Mouse (Mus musculus) kidney, embryonic 14.5 days (tissue): ENCODE data around the gene Lrrc20. TPM values are rescaled to one million over a fixed set of nuclear protein-coding genes. Genes with fewer than 3 reads are reported as not detected.
A peak's percentile ranks its signal among the peaks of the same experiment; 100 is the strongest.

ENCODE experiments used
- ATAC-seq: fragments of 200-750 bp; cut with Nextera tagmentation; 2 replicates; pipeline ENCODE4 v1.8.0; 2017; ENCODE audit warnings: moderate number of reproducible peaks, mild to moderate bottlenecking, moderate TSS enrichment, moderate library complexity; ENCODE audit not compliant: low FRiP score, low TSS enrichment
- H3K27ac ChIP-seq: fragments of 300-500 bp; sonication (generic); 2 replicates; pipeline ENCODE4 v1.5.1; 2014; ENCODE audit warnings: low read depth, mild to moderate bottlenecking, low read length, moderate library complexity, mixed read lengths
- H3K27me3 ChIP-seq: fragments of 300-500 bp; sonication (generic); 2 replicates; pipeline ENCODE4 v1.6.1; 2014; ENCODE audit warnings: mild to moderate bottlenecking, low read length; ENCODE audit not compliant: control insufficient read depth, insufficient read depth
- H3K36me3 ChIP-seq: fragments of 300-500 bp; sonication (generic); 2 replicates; pipeline ENCODE4 v1.6.1; 2014; ENCODE audit warnings: low read length, mixed read lengths; ENCODE audit not compliant: control insufficient read depth, insufficient read depth
- H3K4me1 ChIP-seq: fragments of 300-500 bp; sonication (generic); 2 replicates; pipeline ENCODE4 v1.6.1; 2014; ENCODE audit warnings: low read length, mixed read lengths; ENCODE audit not compliant: control insufficient read depth, insufficient read depth
- H3K4me2 ChIP-seq: fragments of 300-500 bp; sonication (generic); replicated peaks from 2 replicates; pipeline ENCODE4 v1.6.1; 2014; ENCODE audit warnings: low read depth, mild to moderate bottlenecking, low read length
- H3K4me3 ChIP-seq: fragments of 300-500 bp; sonication (generic); 2 replicates; pipeline ENCODE4 v1.5.1; 2014; ENCODE audit warnings: mild to moderate bottlenecking, low read length
- H3K9ac ChIP-seq: fragments of 300-500 bp; sonication (generic); 2 replicates; pipeline ENCODE4 v1.6.1; 2014; ENCODE audit warnings: low read depth, mild to moderate bottlenecking, low read length, moderate library complexity
- H3K9me3 ChIP-seq: fragments of 300-500 bp; sonication (generic); 2 replicates; pipeline ENCODE4 v1.6.1; 2016; ENCODE audit warnings: low read length; ENCODE audit not compliant: control insufficient read depth
- WGBS: fragments of 180-500 bp; shearing (Covaris S2); extraction: QIAGEN DNeasy Blood & Tissue Kit; methylation state at CpG from one replicate; pipeline ENCODE4 v1.1.7; 2014; 5-methylcytosine and 5-hydroxymethylcytosine counted together
- polyA plus RNA-seq: library from polyadenylated mRNA; unstranded; fragments of >200 nt; fragmentation: Nextera tagmentation; extraction: Ambion mirVana; gene quantifications from 2 replicates; pipeline ENCODE4 v1.2.1, GENCODE M21; 2014

The Lrrc20 gene
- polyA plus RNA-seq, 1 experiment from 2014 or later = 9.0 TPM

DNA sequence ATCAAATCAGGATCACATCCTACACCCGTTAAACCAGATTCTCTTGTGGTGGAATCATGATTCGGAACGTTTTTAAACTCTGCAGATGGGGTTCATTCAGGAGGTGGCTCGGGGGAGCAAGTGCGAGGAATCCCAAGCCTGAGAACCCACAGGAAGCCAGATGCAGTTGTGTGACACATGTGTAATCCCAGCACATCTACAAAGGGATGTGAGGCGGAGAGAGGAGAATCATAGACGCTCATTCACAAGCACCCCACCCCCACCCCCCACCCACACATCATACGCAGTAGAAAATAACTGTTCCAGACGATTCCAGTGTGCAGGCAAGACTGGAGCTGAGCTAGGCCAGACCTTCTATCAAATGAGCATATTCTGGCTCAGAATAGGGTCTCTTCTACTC lies 87.9 kb downstream of the Lrrc20 start:
- no peak for ATAC-seq
- Histone ChIP-seq H3K4me2 (no peak overlapping the region), H3K4me1 (no peaks in the 10 kb centered on the region), H3K27ac (no peak overlapping the region), H3K9ac (no peak overlapping the region), H3K9me3 (no peaks in the 10 kb centered on the region), H3K27me3 (no peaks in the 10 kb centered on the region), H3K36me3 (no peaks in the 10 kb centered on the region), H3K4me3 (no peak overlapping the region)
- WGBS = 86% methylated on average over 9 of the region's 9 CpGs

DNA sequence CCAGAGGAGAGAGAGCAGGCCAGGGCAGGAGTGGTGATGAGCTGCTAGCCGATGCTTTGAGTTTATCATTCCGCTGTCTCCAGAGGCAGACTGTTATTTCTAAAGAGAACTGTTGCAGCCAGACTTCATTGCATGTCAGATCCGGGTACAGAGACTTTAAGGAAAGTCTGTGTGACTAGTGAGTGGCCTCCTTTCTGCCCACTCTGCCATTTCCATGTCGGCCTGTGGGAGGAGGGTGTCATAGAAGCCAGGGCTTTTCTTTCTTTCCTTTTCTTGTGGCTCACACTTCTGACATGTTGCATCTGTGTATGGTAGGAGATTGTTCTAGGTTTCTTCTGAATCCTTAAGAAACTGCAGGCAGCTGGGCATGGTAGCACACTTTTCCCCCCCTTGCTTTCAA lies 88.8 kb downstream of the Lrrc20 start:
- ATAC-seq = no peak
- WGBS = 81% methylated on average over 4 of the region's 4 CpGs
- no peak overlapping the region for H3K27ac ChIP-seq
- H3K9ac ChIP-seq = no peak overlapping the region
- no peak overlapping the region for H3K4me2 ChIP-seq
- no peaks in the 10 kb centered on the region for H3K4me1 ChIP-seq
- H3K9me3 ChIP-seq = no peaks in the 10 kb centered on the region
- no peak overlapping the region for H3K4me3 ChIP-seq
- no peaks in the 10 kb centered on the region for H3K27me3 ChIP-seq
- no peaks in the 10 kb centered on the region for H3K36me3 ChIP-seq

DNA sequence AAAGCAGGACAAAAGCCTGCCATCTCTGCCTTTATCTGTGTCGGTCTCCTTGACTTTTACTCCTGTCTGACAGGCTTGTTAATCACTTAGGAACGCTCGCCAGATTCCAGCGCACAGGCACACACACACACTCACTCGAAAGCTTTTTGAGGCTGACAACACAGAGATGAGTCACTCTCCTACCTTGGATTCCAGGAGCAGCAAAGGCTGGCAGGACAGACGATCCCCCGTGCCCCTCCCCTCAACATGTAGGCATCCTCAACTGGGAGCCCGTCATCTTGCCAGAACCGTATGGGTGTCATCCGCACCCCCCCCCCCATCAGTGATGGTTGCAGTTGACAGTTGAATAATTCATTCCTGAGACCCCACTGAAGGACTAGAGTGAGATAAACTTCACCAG lies 94.6 kb downstream of the Lrrc20 start:
- Histone ChIP-seq H3K9ac (no peak overlapping the region), H3K4me2 (no peak overlapping the region), H3K27me3 (no peaks in the 10 kb centered on the region), H3K4me3 (no peak overlapping the region), H3K36me3 (no peaks in the 10 kb centered on the region), H3K9me3 (no peaks in the 10 kb centered on the region), H3K4me1 (0 out of 2 replicates have a peak, but pooled peaks cover 4% of the 10 kb centered on the region), H3K27ac (no peak overlapping the region)
- 53% methylated on average over 10 of the region's 10 CpGs for WGBS
- ATAC-seq = no peak

DNA sequence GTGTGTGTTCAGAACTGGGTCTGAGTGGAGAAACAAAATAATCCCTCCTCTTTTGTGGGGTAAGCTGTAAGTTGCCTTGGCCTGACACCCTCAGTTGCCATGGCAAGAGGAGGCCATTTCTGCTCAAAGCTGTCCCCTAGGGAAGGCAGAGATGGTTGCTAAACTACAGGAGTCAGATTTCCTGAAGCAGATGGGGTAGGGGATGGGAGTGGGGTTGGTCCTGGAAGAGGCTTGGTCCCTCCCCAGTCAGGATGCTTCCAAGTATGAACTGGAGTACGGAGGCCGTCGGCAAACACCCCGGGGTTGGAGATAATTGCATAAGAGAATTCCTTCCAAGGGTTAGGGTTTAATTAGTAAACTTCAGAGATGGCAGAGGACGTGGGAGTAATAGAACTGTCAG lies 96.5 kb downstream of the Lrrc20 start:
- H3K27me3 ChIP-seq = no peaks in the 10 kb centered on the region
- H3K27ac ChIP-seq = no peak overlapping the region
- no peaks in the 10 kb centered on the region for H3K36me3 ChIP-seq
- H3K9me3 ChIP-seq = no peaks in the 10 kb centered on the region
- ATAC-seq = no peak
- 0 out of 2 replicates have a peak, but pooled peaks cover 4% of the 10 kb centered on the region for H3K4me1 ChIP-seq
- no peak overlapping the region for H3K4me3 ChIP-seq
- no peak overlapping the region for H3K9ac ChIP-seq
- 59% methylated on average over 5 of the region's 5 CpGs for WGBS
- no peak overlapping the region for H3K4me2 ChIP-seq

DNA sequence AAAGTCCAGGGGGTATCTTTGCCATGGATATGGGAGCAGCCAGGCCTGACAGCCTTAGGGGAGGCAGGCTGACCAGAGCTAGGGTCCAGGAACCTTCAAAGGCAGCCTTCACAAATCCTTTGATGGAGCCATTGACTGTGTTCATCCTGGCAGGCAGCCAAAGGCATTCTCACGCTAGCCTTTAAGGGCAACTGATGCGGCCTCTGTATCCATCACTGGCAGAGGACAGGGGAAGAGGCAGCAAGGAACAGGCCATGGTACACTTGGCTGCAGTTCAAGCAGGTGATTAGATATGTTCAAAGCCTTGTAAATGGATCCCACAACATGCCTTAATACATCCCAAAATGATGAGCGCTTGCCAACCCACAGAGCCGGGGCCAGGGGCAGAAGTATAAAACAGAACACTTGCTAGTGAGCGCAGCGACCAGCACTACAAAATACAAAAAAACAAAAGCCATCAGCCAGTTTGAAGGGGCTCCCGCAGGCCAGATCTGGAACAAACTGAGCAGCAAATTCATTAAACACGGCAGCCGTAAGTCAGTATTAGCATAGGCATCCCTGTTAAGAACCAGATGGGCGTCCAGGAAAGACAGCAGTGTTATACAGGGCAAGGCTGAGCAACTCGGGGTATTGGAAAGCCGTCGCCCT lies 100.6 kb downstream of the Lrrc20 start:
- H3K4me2 ChIP-seq = no peak overlapping the region
- H3K4me3 ChIP-seq = no peak overlapping the region
- no peak overlapping the region for H3K27ac ChIP-seq
- H3K4me1 ChIP-seq = no peaks in the 10 kb centered on the region
- H3K9me3 ChIP-seq = no peaks in the 10 kb centered on the region
- H3K9ac ChIP-seq = no peak overlapping the region
- H3K27me3 ChIP-seq = no peaks in the 10 kb centered on the region
- ATAC-seq = no peak
- 73% methylated on average over 13 of the region's 13 CpGs for WGBS
- no peaks in the 10 kb centered on the region for H3K36me3 ChIP-seq

DNA sequence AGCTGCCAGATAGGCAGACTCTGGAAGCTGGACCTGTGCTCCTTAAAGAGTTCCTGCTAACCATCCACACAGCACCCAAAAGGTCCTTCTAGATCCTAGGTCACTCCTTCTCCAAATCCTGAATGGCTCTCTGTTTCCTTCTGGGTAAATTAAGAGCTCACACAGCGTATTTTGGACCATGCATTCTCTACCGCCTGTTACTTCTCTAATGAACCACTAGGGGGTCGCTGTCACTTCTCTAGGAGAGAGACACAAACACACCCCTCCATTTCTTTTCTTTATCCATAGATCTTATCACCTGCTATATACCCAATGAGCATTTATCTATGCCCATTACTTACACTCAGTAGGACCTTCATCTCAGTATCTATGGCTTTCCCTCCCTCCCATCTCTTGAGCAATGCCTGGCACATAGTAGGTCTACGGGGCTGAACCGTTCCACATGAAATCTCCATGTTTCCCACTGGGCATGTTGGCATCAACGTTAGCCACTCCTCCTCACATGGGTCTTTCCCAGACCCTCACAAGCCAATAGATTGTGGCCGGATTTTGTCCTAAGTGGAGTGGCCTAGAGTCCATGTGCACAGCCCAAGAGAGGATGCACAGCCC lies 111.7 kb downstream of the Lrrc20 start:
- Histone ChIP-seq H3K27ac (no peak overlapping the region), H3K4me3 (no peak overlapping the region), H3K4me1 (no peaks in the 10 kb centered on the region), H3K9ac (no peak overlapping the region), H3K4me2 (no peak overlapping the region), H3K9me3 (no peaks in the 10 kb centered on the region), H3K27me3 (no peaks in the 10 kb centered on the region), H3K36me3 (no peaks in the 10 kb centered on the region)
- no peak for ATAC-seq
- 79% methylated on average over 7 of the region's 7 CpGs for WGBS

DNA sequence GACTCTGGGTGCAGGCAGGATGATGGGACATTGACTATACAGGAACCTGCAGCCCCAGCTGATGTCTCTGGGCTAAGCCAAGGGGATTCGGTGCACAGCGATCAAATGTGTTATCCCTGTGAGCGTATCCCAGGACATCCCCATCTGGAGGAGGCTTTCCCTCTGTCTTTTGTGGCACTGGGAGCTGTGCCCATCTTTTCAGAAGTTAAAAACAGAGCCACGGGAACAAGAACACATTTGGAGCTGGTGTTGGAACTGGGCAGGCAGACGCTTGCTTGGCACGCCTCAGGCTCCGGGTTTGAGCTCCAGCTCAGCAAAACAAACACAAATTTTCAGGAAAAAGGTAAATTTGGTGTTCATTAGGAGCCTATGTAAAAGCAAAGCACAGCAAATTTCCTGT lies 122.4 kb downstream of the Lrrc20 start:
- 86% methylated on average over 7 of the region's 7 CpGs for WGBS
- Histone ChIP-seq H3K9me3 (no peaks in the 10 kb centered on the region), H3K27ac (no peak overlapping the region), H3K27me3 (peaks cover 14% of the 10 kb centered on the region), H3K4me2 (no peak overlapping the region), H3K4me1 (0 out of 2 replicates have a peak, but pooled peaks cover 6% of the 10 kb centered on the region), H3K36me3 (no peaks in the 10 kb centered on the region), H3K4me3 (no peak overlapping the region), H3K9ac (no peak overlapping the region)
- no peak for ATAC-seq

DNA sequence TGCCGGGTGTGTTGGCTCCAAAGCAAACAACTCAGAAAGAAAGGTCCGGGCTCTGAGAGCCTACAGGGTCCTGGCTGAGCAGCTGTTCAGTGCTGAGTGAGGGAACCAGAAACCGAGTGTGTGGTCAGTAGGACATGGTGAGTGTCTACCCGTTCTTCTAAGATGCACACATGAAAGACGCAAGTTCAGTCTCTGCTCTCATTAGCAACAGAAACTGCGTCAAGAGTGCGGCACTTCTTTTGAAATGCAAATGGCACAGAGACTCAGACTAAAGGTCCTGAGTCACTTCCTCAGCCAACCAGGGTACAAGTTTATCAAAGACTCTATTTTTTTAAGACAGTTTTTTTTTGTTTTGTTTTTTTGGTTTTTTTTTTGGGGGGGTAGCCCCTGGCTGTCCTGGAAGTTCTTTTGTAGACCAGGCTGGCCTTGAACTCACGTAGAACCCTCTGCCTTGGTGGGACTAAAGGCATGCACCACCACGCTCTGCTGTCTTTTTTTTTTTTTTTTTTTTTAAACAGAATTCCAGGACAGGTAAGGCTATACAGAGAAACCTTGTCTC lies 124.0 kb downstream of the Lrrc20 start:
- Histone ChIP-seq H3K4me1 (0 out of 2 replicates have a peak, but pooled peaks cover 6% of the 10 kb centered on the region), H3K4me2 (no peak overlapping the region), H3K36me3 (no peaks in the 10 kb centered on the region), H3K9ac (no peak overlapping the region), H3K9me3 (no peaks in the 10 kb centered on the region), H3K4me3 (no peak overlapping the region), H3K27me3 (peaks cover 8% of the 10 kb centered on the region), H3K27ac (no peak overlapping the region)
- 67% methylated on average over 9 of the region's 9 CpGs for WGBS
- ATAC-seq = no peak

DNA sequence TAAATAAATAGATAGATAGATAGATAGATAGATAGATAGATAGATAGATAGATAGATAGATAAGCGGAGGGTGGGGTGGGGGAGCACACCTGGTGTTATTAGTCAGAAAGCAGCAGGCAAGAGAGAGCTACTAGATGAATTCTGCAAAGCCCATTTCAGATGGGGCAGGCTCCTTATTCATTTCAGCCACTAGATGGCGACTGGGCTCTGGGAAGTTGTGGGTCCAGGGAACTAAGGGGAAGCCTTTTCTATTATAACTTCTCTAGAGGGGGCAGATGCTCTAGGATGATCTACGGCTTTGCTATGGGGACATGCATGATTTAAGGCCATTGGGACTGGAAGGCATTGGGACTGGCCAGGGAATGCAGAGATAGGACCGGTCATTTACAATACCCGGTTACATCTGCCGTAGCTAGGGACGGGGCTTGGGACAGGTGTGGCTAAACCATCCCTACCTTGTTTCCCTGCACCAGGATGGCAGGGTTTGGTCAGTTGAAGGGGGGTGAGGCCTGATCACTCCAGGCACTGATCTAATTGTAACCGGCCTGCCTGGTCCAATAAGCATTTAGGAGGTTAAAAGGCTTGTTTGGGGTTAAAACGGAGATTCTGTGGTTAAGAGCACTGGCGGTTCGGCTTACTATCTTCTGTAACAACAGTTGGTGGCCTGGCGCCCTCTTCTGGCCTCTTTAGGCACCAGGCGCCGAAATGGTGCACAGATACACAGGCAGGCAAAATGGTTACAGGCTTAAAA lies 126.9 kb downstream of the Lrrc20 start:
- no peaks in the 10 kb centered on the region; the same call in 1 of the 2 replicates for H3K27me3 ChIP-seq
- H3K36me3 ChIP-seq = no peaks in the 10 kb centered on the region
- no peaks in the 10 kb centered on the region for H3K4me1 ChIP-seq
- no peak overlapping the region for H3K4me3 ChIP-seq
- ATAC-seq = peak; percentile 63
- WGBS = 18% methylated on average over 14 of the region's 14 CpGs
- no peak overlapping the region for H3K27ac ChIP-seq
- H3K9me3 ChIP-seq = no peaks in the 10 kb centered on the region
- H3K9ac ChIP-seq = no peak overlapping the region
- H3K4me2 ChIP-seq = no peak overlapping the region
